Mouse (Mus musculus) bone marrow macrophage, adult 2 months (primary cell): Measurements from ENCODE around the gene Amh.

Experiments
- CTCF ChIP-seq: IDR thresholded peaks from 2 replicates; pipeline ENCODE4 v1.5.1; 2012; ENCODE audit warnings: low read depth, mild to moderate bottlenecking, low read length, moderate library complexity
- POLR2A ChIP-seq: IDR thresholded peaks from 2 replicates; pipeline ENCODE4 v1.6.1; 2012; ENCODE audit warnings: mild to moderate bottlenecking, low read depth, low read length, borderline replicate concordance

DNA sequence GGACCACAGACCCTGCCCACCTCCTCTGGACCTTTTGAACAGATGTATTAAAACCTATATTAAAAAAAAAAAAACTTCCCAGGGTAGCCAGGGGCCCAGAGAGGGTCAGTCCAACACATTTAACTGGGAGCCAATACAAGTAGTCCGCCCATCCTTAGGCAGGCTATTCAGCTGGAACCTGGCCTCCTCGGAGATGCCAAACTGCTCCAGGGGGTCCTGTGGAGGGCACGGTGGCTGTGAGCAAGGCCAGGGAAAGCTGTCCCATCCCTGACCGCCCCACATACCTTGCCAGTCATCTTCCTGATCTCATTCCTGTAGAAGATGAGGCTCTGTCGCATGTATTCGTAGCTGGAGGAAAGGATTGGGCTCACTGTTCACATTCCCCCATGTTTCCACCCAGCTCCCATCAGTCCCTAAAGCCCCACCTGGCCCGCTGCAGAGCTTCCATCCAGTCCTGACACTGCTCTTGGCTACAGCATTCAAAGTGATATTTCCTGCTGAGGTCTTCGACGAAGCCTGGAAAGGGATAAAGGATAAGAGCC is 8.7 kb upstream of the Amh start:
- TF ChIP-seq POLR2A (no peak), CTCF (no peak)
